Mouse (Mus musculus) spleen, adult 18-20 months (tissue): ENCODE data around the gene Tnfrsf18.

ENCODE experiments used
- DNase-seq, 2 experiments: peaks; one replicate each; pipeline ENCODE4 v3.0.0; 2022; ENCODE audit warnings: mixed read lengths in 2 of 2

The Tnfrsf18 gene

DNA sequence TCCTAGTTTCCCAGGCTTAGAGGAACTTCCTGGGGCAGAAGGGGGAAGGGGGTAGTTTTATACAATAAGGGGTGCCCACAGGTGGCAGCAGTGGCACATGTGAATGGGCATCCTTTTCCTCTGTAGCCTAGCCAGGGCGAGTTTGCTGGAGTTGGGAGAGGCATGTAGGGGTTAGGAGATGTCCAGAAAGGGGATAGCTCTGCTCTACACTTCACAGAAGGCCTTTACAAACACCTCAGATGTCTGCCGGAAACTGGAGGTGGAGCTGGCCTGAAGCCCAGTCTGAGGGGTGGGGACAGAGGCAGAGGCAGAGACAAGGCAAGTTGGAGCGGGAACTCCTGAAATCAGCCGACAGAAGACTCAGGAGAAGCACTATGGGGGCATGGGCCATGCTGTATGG lies at the start of gene Tnfrsf18:
Gene Tnfrsf18, plus strand, starts transcription at position 152 of the 400 bp plus-strand sequence.
- peak; percentile 42 to 62 for DNase-seq

DNA sequence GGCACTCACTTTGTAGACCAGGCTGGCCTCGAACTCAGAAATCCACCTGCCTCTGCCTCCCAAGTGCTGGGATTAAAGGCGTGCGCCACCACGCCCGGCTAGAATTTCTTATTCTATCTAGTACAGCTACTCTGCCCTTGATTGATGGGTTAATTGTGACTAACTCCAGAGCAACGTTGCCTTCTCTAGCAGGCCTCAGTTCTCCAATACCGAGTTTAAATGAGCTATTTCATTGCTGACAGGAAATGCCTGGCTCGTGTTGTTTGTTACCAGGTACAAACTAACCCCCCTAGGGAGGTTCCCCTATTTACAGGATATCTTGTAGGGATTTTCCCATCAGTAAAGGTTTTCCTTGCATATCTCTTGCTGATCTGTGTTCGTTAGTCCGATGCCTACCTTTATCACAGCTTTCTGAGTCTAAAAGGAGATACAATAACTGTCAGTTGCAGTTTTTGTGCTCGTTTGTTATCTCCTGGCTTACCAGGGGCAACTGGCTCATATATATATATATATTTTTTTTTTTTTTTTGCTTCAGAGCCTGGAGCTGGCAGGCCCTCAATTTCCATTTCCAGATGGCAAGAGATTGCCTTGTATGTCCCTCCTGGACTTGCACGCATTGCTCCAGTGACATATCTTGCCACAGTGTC lies 44.4 kb upstream of the Tnfrsf18 start:
- DNase-seq = no peak

- no peak for DNase-seq
Observed at GRCm38 (mm10) chr4:155983788-155984187, 42.2 kb upstream of the Tnfrsf18 start.

DNA sequence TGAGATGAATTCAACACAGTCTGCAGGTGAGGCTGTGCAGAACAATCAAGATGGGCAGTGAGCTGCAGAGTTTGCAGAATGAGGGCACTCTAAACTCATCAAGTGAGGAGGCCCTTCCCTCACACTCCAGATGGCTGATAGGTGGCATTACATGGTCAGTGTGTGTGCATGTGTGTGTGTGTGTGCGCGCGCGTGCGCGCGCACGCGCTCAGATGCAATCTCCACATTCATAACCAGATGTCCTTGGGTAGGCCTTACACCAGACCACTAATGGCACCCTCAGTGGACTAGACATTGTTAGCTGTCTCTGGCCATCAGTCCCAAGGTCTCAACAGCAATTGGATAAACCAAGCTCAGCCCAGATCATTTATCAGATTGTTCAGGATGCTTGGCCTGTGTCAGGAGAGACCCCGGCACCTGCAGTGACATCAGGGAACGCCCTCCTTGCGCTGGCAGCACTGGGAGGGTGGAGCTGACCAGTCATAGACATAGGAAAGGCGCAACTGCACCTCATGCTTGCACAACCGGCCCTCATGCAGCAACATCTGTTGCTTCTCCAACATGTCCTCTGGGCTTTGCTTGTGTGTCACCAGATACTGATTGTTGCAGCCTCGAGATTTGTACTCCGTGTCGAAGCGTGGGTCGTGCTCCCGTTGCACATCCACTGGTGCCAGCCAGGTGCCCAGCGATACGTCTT lies 34.6 kb upstream of the Tnfrsf18 start:
- no peak for DNase-seq

- peak in 1 of 2 experiments; percentile 36 for DNase-seq
Observed at GRCm38 (mm10) chr4:155991908-155992230, 34.1 kb upstream of the Tnfrsf18 start.

- DNase-seq = peak; percentile 83 to 89
Observed at GRCm38 (mm10) chr4:155992241-155992905, 33.6 kb upstream of the Tnfrsf18 start, which contains the start of the genes B3galt6 and Sdf4. Gene B3galt6, minus strand, starts transcription at chr4:155992649. Gene Sdf4, plus strand, starts transcription at chr4:155992872.

- DNase-seq = peak in 1 of 2 experiments; percentile 97
Observed at GRCm38 (mm10) chr4:155992906-155993547, 32.9 kb upstream of the Tnfrsf18 start.

GRCm38 (mm10) chr4:155993606-155994005 lies 32.4 kb upstream of the Tnfrsf18 start:
- DNase-seq = no peak

DNA sequence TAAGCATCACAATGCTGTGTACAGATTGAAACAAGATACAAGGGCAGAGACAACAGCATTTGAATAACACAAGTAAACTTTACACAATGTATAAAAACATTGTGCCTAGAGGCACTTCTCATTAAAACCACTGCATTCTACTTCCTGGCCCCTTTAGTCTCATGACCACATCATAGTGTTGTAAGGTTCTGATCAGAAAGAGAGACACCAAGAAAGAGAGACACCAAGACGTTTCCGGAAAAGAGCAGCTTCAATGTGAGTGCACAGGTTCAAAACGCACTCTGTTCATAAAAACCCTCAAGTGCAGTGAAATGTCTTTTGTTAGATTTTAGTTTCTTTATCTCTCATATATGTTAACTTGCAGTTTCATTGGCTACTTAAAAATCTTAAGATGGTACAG lies 21.9 kb upstream of the Tnfrsf18 start:
- no peak for DNase-seq

GRCm38 (mm10) chr4:156008369-156008768 lies 17.6 kb upstream of the Tnfrsf18 start:
- DNase-seq = no peak

DNA sequence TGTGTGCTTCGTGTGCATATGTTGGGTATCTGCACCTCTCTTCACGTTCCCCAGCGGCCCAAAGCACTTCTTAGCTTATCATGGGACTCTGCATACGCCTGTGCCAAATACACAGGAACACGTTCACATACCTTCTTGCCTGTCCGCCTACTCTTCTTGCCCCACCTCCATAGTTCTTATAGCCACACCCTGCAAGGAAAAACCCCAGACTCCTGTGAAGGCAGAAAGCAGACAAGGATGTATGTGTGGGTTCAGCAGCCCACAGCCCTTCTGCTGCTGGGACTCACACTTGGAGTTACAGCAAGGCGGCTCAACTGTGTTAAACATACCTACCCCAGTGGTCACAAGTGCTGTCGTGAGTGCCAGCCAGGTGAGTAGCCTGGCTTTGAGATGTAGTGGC lies 12.3 kb upstream of the Tnfrsf18 start, which contains the start of gene Tnfrsf4:
Gene Tnfrsf4, plus strand, starts transcription at position 207 of the 400 bp plus-strand sequence.
- no peak for DNase-seq

- no peak for DNase-seq
Observed at GRCm38 (mm10) chr4:156014436-156014835, 11.5 kb upstream of the Tnfrsf18 start.

DNA sequence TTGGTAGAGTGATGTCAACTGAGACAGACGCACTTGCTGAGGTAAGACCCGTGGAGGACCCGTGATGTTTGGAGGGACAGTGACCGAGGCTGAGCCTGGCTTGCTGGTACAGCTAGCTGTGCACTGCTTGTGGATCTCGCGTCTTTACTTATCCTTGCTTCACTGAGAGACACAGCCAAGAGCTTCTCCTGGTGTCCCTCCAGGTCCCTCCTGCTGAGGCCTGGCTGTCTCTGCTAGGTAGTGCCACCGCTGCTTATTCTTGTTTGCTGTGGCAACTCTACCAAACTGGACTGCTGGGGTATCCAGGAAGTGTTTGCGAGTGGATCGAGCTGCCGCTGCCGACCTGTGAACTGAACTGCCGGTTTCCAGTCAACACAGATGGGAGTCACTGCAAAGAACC lies 6.2 kb upstream of the Tnfrsf18 start:
- DNase-seq = no peak

GRCm38 (mm10) chr4:156021381-156021780 lies 4.6 kb upstream of the Tnfrsf18 start:
- no peak for DNase-seq

GRCm38 (mm10) chr4:156021942-156022419 lies 4.0 kb upstream of the Tnfrsf18 start:
- DNase-seq = no peak

GRCm38 (mm10) chr4:156023520-156023919 lies 2.4 kb upstream of the Tnfrsf18 start:
- no peak for DNase-seq

DNA sequence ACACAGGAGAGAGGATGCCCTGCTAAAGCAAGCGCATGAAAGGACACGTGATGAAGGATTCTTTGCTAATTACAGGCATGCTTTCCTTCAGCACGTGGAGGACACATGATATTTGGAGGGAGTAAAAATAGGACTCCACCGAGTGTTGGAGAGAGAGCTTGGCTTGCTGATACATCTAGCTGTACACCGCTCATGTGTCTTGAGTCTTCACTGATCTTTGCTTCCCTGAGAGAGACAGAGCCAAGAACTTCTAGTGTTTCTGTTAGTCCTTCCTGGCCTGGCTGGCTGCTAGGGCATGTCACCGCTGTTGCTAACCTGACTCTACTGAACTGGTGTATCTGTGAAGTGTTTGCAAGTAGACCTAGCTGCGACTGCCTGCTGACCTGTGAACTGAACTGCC lies 1.8 kb upstream of the Tnfrsf18 start:
- no peak for DNase-seq

- no peak for DNase-seq
Observed at GRCm38 (mm10) chr4:156028580-156028979, 2.6 kb downstream of the Tnfrsf18 start.

DNA sequence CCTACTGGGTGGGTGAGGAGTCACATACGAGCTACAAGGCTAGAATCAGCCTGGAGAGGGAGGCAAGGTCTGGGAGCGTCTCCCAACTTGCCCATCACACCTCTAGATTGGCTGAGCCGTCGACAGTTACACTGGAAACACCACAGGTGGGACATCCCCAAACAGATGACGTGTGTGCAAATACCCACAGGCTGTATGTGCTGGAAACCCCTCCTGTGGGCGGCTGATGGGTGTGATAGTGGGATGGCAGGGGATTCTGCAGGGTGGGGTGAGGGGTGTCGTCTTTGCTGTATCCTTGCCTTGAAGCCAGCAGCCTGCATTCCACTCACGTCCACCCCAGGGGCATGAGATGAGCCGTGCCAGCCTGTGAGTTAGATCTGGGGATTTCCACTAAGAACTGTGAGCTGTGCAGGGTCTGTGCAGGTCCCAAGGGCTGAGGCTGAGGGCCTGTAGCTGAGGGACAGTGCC lies 4.7 kb downstream of the Tnfrsf18 start:
- DNase-seq = no peak

- no peak for DNase-seq
Observed at GRCm38 (mm10) chr4:156031255-156031592, 5.3 kb downstream of the Tnfrsf18 start.

GRCm38 (mm10) chr4:156031593-156032391 lies 5.8 kb downstream of the Tnfrsf18 start:
- peak; percentile 48 to 49 for DNase-seq

DNA sequence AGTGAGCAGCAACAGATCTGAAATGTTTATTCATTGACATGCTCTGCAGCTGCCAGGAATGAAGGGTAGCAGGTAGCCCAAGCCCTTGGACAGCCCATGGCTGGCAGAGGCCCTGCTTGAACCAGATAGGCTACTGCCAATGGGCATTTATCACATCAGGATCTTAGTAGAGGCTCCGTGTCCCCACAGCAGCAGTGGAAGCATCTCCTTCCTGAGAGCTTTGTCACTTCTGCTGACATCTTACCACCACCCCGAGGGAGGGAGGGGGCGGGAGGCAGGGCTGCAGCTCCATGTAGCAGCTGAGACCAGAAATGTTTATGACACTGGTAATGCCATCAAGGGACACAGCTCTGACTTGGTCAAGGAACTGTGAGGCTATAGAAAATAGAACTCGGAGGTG lies 6.9 kb downstream of the Tnfrsf18 start:
- peak in 1 of 2 experiments; percentile 30 for DNase-seq
